Mouse (Mus musculus): ENCODE measurements around the gene Ngly1. TPM values are rescaled to one million over a fixed set of nuclear protein-coding genes. Genes with fewer than 3 reads are reported as not detected.

Gene Ngly1
- polyA plus RNA-seq, 1 experiment = 266 TPM

DNA sequence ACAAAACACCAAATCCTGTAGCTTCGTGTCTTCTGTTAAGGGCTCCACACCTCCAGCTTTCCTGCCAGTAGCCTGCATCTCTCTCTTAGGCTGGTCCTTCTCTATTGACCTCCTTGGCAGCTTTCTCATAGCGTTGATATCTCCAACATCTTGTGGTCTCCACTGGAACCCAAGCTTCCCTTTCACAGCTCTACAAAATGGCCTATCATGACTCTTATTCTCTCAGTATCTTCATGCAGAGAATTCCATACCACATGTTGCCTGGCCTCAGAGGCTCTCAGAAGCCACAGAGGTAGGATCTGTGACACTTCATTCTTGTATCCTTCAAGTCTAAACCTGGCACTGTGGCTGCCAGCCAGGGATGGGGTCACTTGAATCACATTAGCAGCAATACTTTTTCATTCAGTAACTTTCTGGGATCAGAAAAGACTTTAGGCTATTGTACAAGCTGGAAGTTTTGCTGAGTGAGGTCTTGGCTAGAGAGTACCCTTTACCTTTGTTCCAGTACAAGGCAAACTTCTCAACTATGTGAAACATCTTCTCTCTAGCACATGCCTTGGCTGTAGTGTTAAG lies 2.7 kb upstream of the Ngly1 start:
- TF ChIP-seq GATA1 (IDR thresholded peaks at IDR 0.05; ENCODE audit: low read length) = no peak

DNA sequence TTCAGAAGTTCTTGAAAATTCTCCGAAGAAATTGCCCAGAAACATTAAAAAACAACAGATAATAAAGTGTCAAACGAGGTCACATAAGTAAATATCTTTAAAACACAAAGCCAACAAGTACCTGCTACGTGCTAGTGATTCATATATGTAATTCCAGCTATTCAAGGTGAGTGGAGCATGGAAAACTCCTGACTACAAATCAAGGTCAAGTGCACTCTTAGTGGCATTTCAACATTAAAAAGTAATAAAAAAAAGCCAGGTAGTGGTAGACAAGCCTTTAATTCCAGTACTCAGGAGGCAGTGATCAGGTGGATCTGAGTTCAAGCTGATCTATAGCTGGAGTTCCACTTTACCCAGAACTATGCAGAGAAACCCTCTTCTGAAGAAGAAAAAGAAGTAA lies 945 bp upstream of the Ngly1 start:
- TF ChIP-seq GATA1 (IDR thresholded peaks at IDR 0.05; ENCODE audit: low read length) = no peak

DNA sequence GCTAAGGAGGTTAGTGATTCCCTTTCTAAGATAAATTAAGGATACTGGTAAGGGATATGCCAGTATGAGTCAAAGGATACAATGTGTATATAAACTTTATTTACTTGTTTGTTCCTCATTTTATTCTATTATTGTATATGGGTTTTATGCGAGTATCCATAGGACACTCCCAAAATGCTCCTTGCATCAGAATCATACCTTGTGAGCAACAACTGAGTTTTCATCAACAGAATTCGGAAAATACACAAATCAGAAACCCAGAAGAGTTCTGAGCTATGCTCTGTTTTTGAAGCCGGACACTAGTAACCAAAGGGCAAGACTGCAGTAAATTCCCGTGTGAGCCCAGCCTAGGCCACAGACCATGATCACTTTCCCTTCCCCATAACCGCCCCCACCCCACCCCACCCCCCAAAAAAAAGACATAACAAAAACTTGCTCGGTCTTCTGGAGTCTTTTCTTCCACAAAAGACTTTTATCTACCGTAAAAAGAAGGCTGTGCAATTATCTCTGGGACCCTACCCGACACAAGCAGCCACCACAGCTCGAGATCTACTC lies 400 bp upstream of the Ngly1 start:
- TF ChIP-seq GATA1 (IDR thresholded peaks at IDR 0.05; ENCODE audit: low read length) = no peak

DNA sequence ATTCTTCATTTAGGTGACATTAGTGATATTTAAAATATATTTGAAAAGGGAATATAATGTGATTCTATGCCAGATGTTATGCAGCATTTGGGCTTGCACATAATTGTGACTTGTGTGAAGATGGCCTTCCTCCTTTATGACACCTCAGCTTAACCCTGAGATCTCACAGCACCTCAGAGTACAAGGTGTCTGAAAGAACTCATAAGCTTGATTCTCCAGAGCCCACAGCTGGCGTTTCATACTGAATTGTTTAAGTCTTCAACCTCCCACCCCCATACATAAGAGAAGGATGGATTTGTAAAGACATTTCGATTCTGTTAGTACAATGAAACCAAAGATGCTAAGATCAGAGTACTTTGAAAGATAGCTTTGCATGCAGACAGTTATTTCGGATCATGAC lies 1.0 kb downstream of the Ngly1 start:
- TF ChIP-seq GATA1 (IDR thresholded peaks at IDR 0.05; ENCODE audit: low read length) = no peak

DNA sequence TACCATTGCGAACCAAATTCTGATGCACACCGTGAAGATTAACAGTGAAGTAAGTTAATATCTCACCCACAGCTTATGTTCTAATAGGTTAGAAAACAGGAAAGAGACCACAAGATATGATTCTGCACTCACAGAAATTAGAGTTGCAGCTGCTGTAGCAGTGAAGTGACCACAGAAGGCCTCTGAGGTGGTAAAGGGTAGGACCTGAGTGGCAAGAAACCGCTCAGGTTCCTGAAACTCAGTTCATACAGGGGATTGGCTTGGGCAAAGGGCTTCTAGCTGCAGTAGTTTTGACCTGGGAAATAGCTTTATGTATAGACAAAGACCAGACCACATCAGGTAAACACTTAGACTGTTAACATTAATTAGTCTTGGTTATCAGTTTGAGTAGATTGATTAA lies 6.7 kb downstream of the Ngly1 start:
- no peak for TF ChIP-seq GATA1 (IDR thresholded peaks at IDR 0.05; ENCODE audit: low read length)

DNA sequence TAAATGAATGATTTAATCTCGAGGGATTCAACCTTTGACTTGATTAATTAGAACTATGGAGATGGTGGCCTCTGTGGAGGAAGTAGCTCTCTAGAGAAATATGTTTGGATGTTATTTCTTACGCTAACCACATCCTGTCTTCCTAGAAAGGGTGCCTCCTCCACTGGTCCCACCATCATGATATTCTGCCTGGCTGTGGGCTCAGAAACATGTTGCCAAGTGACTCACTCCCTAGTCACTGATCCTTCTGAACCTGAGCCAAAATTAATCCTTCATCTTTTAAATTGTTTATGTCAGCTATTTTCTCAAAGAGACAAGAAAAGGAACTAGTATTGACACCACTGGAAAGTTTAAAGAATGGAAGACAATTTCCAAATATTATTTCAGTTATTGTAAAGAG lies 7.1 kb downstream of the Ngly1 start:
- no peak for TF ChIP-seq GATA1 (IDR thresholded peaks at IDR 0.05; ENCODE audit: low read length)

DNA sequence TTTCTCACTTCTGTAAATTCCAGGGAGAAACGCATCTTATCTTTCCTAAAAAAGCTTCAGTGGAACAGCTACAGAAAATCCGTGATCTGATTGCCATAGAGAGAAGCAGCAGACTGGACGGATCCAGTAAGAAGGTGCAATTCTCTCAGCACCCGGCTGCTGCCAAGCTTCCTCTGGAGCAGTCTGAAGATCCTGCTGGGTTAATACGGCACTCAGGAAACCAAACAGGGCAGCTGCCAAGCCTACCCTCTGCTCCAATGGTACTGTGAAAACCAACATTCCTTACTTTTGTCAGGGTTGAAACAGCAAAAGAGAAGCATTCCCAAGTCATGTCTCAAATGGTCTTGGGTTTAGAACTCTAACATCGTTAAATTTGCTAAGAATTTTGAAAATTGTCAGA lies 11.5 kb downstream of the Ngly1 start:
- no peak for TF ChIP-seq GATA1 (IDR thresholded peaks at IDR 0.05; ENCODE audit: low read length)

DNA sequence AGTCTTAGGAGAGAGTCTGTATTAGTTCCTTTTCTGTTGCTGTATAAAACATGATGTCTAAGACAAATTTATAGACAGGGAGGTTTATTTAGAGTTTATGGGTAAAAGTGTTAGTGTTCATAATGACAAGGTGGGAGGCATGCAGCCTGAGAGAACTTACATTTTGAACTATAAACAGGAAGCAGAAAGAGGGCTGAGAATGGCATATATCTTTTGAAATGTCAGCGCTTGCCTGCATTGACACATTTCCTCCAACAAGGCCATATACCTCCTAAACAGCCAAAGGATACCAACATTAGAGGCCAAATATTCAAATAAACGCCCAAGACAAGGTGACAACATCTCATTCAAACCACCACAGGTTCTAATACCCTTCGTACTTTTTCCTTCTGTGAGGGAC lies 12.8 kb downstream of the Ngly1 start:
- no peak for TF ChIP-seq GATA1 (IDR thresholded peaks at IDR 0.05; ENCODE audit: low read length)

DNA sequence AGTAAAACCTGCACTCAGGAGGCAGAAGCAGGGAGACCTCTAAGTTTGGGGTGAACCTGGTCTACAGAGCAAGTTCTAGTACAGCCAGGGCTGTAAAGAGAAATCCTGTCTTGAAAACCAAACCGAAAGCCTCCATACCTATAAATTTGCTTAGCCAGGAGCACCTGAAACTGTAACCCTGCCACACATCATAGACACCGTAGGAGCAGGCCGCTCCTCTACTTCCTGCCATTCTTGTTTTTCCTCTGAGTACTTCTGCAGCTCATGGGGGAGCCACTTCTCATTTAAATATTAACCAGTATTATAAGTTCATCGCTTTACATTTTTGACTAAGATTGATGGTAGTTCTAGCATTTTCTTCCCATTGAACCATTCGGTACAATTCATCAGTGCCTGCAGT lies 17.9 kb downstream of the Ngly1 start:
- no peak for TF ChIP-seq GATA1 (IDR thresholded peaks at IDR 0.05; ENCODE audit: low read length)

DNA sequence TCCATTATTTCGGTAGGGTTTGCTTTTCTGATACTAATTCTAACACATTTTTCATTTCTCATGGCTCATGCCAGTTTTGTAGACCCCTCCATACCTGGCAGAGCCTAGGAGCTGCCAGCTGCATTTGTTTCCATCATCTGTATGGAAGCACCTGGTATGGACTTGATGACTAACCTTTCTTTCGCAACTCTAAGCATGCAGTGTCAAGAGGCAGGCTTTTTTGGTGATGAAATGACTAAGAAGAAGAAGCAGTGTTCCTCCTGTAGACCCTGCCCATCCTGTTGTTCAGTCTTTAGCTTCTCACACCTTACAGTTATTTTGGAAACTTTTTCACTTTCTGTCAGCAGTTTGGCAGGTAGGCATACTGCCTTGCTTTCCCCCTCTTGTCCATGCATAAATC lies 20.7 kb downstream of the Ngly1 start:
- TF ChIP-seq GATA1 (IDR thresholded peaks at IDR 0.05; ENCODE audit: low read length) = no peak

DNA sequence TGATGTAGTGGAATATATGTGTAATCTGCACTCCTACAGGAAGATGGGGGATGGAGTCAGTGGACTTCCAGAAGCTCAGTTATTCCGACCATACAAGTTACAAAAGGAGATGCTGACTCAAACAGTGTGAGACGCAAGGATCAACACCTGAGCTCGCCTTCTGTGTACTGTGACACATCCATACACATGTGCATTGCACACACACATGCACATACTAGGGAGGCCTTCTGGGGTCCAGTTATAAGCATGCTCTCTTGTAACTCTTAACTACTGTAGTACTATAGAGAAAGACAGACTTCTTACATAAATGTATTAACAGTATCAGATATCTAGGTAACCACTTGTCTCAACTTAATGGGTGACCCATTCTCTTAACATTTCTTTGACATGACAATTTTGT lies 24.6 kb downstream of the Ngly1 start:
- no peak for TF ChIP-seq GATA1 (IDR thresholded peaks at IDR 0.05; ENCODE audit: low read length)

DNA sequence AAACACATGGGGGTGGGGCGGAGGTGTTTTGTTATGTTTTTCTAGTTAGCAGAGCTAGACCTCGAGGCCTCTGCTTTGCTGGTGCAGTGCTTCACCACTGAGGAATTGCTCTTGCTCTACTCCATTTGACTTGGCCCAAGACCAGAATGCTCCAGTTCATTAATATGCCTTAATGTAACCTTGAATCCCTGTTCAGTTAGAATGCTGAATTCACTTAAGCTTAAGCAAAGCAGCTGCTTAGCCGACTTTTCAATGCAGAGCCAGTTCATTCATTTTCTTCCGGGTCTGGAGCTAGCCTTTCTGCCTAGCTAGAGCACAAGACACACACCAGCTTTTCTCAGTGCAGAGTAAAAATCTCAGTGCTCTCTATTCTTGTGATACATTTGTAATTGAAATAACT lies 30.1 kb downstream of the Ngly1 start:
- no peak for TF ChIP-seq GATA1 (IDR thresholded peaks at IDR 0.05; ENCODE audit: low read length)

DNA sequence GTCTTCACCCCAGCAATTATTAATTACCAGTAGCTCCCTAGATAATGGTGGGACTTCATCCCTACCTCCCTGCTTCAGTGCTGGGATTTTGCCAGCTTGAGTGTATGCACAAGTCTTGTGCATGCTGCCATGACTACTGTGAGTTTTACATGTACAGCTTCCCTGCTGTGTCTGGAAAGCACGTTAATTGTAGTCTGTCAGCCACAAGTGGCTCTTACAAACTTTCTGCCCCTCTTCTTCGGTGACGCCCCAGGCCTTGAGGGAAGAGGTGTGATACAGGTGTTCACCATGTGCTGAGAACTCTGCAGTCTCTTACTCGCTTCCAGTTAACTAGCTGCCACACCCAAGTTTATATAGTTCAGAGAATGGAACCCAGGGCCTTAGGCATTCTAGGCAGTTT lies 34.9 kb downstream of the Ngly1 start:
- no peak for TF ChIP-seq GATA1 (IDR thresholded peaks at IDR 0.05; ENCODE audit: low read length)

DNA sequence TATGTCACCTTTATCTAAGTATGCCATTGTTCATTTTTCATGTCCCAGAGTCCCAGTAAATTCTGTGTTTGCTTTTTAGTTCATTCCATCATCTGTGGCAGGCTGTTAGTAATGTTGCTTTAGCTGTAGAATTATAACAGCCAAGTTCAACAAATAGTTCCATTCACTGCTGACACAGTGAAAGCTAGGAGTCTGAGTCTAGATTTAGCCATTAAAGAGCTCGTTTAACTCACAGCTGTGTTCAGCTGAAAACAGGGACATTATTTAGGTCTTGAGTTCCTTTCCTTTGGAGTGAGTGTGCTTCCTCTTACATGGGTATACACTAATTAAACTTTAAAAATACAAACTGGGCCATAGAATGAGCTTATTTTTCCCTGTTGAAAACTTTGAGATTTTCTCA lies 43.3 kb downstream of the Ngly1 start:
- TF ChIP-seq GATA1 (IDR thresholded peaks at IDR 0.05; ENCODE audit: low read length) = no peak

DNA sequence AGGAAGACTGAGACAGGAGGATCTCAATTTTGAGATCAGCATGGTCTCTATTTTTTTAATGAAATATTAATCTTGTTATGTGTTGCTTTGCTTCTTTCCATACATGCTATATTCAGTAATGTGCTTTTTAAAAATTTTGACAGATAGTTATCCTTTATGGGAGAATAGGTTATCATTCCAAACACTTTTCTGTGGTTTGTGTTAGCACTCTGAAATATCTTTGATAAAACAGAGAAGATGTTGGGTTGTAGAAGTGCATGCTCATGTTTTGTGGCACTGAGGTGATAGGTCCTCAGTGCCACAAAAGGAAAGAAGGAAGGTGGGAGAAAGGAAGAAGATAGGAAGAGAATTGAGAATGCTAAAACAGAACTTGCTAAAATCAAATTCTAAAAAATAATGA lies 43.9 kb downstream of the Ngly1 start:
- no peak for TF ChIP-seq GATA1 (IDR thresholded peaks at IDR 0.05; ENCODE audit: low read length)

DNA sequence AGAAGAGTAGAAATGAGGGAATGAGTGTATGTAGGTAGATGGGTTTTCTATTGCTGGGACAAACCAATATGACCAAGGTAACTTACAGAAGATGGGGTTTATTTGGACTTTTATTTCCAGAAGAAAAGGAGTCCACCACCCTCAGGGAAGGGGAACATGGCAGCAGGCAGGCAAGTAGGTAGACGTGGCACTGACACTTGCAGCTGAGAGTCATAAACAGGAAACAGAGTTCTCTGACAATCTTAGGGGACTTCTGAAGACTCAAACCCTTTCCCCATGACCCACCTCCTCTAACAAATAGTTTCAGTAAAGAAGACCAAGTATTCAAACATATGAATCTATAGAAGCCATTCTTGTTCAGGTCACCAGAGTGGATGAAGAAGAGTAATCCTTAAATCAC lies 44.8 kb downstream of the Ngly1 start:
- TF ChIP-seq GATA1 (IDR thresholded peaks at IDR 0.05; ENCODE audit: low read length) = no peak

DNA sequence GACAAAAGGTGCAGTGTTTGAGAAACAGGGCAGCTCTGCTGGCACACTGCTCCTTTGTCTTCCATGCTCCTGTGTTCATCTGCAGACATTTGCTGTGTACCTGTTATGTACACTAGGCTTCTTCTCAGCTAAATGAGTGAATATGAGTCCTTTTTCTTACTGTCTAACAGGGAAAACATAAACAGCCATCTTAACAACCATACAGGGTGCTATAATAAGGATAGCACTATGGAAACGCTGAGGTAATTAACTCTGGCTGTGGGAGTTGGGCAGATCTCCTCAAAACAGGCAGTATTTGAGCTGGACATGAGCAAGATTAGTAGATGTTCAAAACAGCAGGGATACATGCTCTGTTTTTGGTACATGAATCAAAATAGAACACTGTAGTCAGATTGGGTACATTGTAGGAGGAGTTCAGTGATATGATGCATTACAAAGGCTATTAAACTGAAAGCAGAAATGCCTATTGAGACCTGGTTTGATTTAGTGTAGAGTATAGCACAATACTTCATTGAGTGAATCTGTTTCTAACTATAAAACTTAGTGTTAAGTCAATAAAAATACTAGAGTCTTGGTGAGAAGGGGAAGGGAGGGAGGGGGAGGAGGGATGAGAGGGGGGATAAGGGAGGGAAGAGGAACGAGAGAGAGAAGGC lies 47.9 kb downstream of the Ngly1 start:
- no peak for TF ChIP-seq GATA1 (IDR thresholded peaks at IDR 0.05; ENCODE audit: low read length)
